Mouse (Mus musculus) right cerebral cortex, postnatal 36 days (tissue): ENCODE data around the gene Cdh22.

Experiments used
- DNase-seq, 2 experiments: peaks; one replicate each; pipeline ENCODE4 v3.0.0; 2022; ENCODE audit warnings: low spot score in 2 of 2, mixed read lengths in 1 of 2

Gene Cdh22

GRCm38 (mm10) chr2:165089470-165089869, 145.2 kb downstream of the Cdh22 start:
- DNase-seq, result no peak

- no peak for DNase-seq
Observed at GRCm38 (mm10) chr2:165086634-165087033, 148.0 kb downstream of the Cdh22 start.

- no peak for DNase-seq
Observed at GRCm38 (mm10) chr2:165081257-165081656, 153.4 kb downstream of the Cdh22 start.

GRCm38 (mm10) chr2:165080657-165081056, 154.0 kb downstream of the Cdh22 start:
- no peak for DNase-seq

- DNase-seq, result no peak
Observed at GRCm38 (mm10) chr2:165078605-165079004, 156.0 kb downstream of the Cdh22 start.

- no peak for DNase-seq
Observed at GRCm38 (mm10) chr2:165078045-165078444, 156.6 kb downstream of the Cdh22 start.

GRCm38 (mm10) chr2:165077055-165077454, 157.6 kb downstream of the Cdh22 start:
- DNase-seq, result no peak

GRCm38 (mm10) chr2:165074937-165075336, 159.7 kb downstream of the Cdh22 start:
- peak; percentile 80 to 83 for DNase-seq

GRCm38 (mm10) chr2:165074081-165074884, 160.4 kb downstream of the Cdh22 start:
- DNase-seq, result peak; percentile 62 to 71

- DNase-seq, result peak in 1 of 2 experiments; percentile 32
Observed at GRCm38 (mm10) chr2:165073381-165073781, 161.3 kb downstream of the Cdh22 start.

- peak; percentile 52 to 53 for DNase-seq
Observed at GRCm38 (mm10) chr2:165070096-165070816, 164.4 kb downstream of the Cdh22 start.

- DNase-seq, result no peak
Observed at GRCm38 (mm10) chr2:165068806-165069205, 165.8 kb downstream of the Cdh22 start.

- DNase-seq, result peak; percentile 77 to 86
Observed at GRCm38 (mm10) chr2:165064489-165064888, 170.2 kb downstream of the Cdh22 start.

GRCm38 (mm10) chr2:165061638-165062433, 172.8 kb downstream of the Cdh22 start:
- DNase-seq, result no peak
